Mouse (Mus musculus) heart, adult 2 months (tissue): ENCODE results near the gene Rnf123. TPM values are rescaled to one million over a fixed set of nuclear protein-coding genes. Genes with fewer than 3 reads are reported as not detected.

Experiments used
- DNase-seq, 2 experiments: peaks; one replicate each; pipeline ENCODE4 v3.0.0; 2021
- H3K27ac ChIP-seq: fragments of 200-600 bp; 2 replicates; pipeline ENCODE4 v1.8.1; 2022
- H3K27me3 ChIP-seq: fragments of 200-500 bp; 2 replicates; pipeline ENCODE4 v1.6.1; 2012; ENCODE audit warnings: mild to moderate bottlenecking, low read length, inconsistent platforms, mixed read lengths; ENCODE audit not compliant: control insufficient read depth, insufficient read depth
- H3K36me3 ChIP-seq: fragments of 200-500 bp; 2 replicates; pipeline ENCODE4 v1.6.1; 2012; ENCODE audit warnings: low read length, inconsistent platforms; ENCODE audit not compliant: control insufficient read depth, insufficient read depth
- H3K4me1 ChIP-seq: fragments of 200-500 bp; 2 replicates; pipeline ENCODE4 v1.6.1; 2011; ENCODE audit warnings: low read length; ENCODE audit not compliant: control insufficient read depth, insufficient read depth
- H3K4me3 ChIP-seq: fragments of 200-600 bp; 2 replicates; pipeline ENCODE4 v1.8.1; 2022
- H3K79me2 ChIP-seq: fragments of 200-500 bp; replicated peaks from 2 replicates; pipeline ENCODE4 v1.6.1; 2012; ENCODE audit warnings: mild to moderate bottlenecking, inconsistent platforms, low read length, moderate library complexity, mixed read lengths; ENCODE audit not compliant: control insufficient read depth, insufficient read depth
- H3K9ac ChIP-seq: fragments of 200-500 bp; 2 replicates; pipeline ENCODE4 v1.6.1; 2012; ENCODE audit warnings: low read depth, mild to moderate bottlenecking, control low read depth, inconsistent platforms, low read length, mixed read lengths
- CTCF ChIP-seq: fragments of 200-600 bp; IDR thresholded peaks from 2 replicates; pipeline ENCODE4 v1.8.1; 2022; ENCODE audit warnings: antibody characterized with exemption, mild to moderate bottlenecking, moderate library complexity
- EP300 ChIP-seq: fragments of 200-500 bp; IDR thresholded peaks from 2 replicates; pipeline ENCODE4 v1.6.1; 2011; ENCODE audit warnings: low read depth, low read length, control low read depth; ENCODE audit not compliant: insufficient read depth
- POLR2A ChIP-seq: fragments of 200-500 bp; IDR thresholded peaks from 2 replicates; pipeline ENCODE4 v1.6.1; 2011; ENCODE audit warnings: mild to moderate bottlenecking, low read depth, low read length, control low read depth; ENCODE audit not compliant: insufficient read depth
- WGBS: fragments of 180-500 bp; shearing (Covaris S2); methylation state at CpG from one replicate; pipeline ENCODE4 v1.1.7; 2018; 5-methylcytosine and 5-hydroxymethylcytosine counted together
- intact Hi-C: fragments of 180-260 bp; cut with DNase I; formaldehyde crosslinking; loops from one replicate; pipeline ENCODE4 v1.15.1; 2025
- polyA plus RNA-seq: library from polyadenylated mRNA; depleted of rRNA; stranded (reverse); fragments of >200 nt; gene quantifications from 2 replicates; pipeline ENCODE4 v1.2.3, GENCODE M21; 2012
- total RNA-seq, 2 experiments: library from RNA; stranded (reverse); gene quantifications; 2 replicates each; pipeline ENCODE4 v1.2.3; 2021

Gene Rnf123
- total and polyA plus RNA-seq, 3 experiments, result 79.3 to 114 (median 86.7) TPM

- H3K27ac ChIP-seq, result no peak overlapping the region
- WGBS, result 88% methylated on average over 8 of the region's 8 CpGs
- no peaks in the 10 kb centered on the region for H3K79me2 ChIP-seq
- no peak overlapping the region for H3K4me3 ChIP-seq
- no peaks in the 10 kb centered on the region for H3K27me3 ChIP-seq
- H3K4me1 ChIP-seq, result peaks cover 1% of the 10 kb centered on the region
- H3K36me3 ChIP-seq, result no peaks in the 10 kb centered on the region
- H3K9ac ChIP-seq, result no peak overlapping the region
- intact Hi-C loops, result no loop called here
- DNase-seq, result no peak
- no peak for TF ChIP-seq EP300
- TF ChIP-seq POLR2A, result no peak
- no peak for TF ChIP-seq CTCF
These were observed 16.5 kb upstream of the Rnf123 start for GRCm38 (mm10) chr9:108099619-108100018.

DNA sequence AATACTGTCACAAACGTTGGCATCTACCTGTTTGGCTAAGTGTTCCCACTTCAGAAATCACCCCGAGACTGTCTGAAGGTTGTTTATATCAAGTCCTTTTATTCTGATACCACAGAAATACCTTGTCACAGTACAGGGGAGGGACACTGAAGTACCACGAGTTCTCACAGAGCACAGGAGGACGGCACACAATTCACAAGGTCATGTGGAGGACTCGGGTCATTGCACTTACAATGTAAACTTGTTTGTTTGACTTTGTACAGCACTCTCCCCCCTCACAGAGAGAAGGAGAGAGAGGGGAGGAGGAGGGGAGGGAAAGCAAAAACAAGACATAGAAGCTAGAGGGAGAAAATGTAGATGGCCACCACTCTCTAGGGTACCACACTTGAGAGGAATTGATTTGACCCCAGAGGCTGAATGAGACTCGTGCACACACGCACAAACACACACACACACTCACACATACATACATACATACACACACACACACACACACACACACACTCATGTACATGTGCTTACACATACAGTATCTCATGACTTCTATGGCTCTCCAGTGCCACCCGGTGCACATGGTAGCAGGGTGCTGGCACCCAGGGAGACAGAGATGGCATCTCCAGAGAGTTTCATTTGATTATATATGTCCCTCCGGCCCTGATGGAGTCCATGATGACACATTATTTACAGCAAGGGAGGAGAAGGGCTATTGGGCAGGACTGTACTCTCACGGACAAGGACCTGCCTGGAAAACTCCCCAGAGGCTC lies 13.0 kb upstream of the Rnf123 start:
- no peak for DNase-seq
- no peaks in the 10 kb centered on the region for H3K36me3 ChIP-seq
- whole genome bisulfite sequencing, result 66% methylated on average over 10 of the region's 10 CpGs
- no peak overlapping the region for H3K27ac ChIP-seq
- H3K4me1 ChIP-seq, result peaks cover 3% of the 10 kb centered on the region
- intact Hi-C loops, result loop anchor here (1.0 kb wide), 4 partner anchors 40 to 188 kb away; no protein-coding TSS in a partner anchor
- H3K4me3 ChIP-seq, result no peak overlapping the region
- no peak for TF ChIP-seq EP300
- no peaks in the 10 kb centered on the region for H3K27me3 ChIP-seq
- H3K9ac ChIP-seq, result no peak overlapping the region
- no peaks in the 10 kb centered on the region for H3K79me2 ChIP-seq

GRCm38 (mm10) chr9:108095518-108095917 lies 12.4 kb upstream of the Rnf123 start:
- intact Hi-C loops, result loop anchor here (1.0 kb wide), 4 partner anchors 41 to 189 kb away; no protein-coding TSS in a partner anchor
- no peaks in the 10 kb centered on the region for H3K27me3 ChIP-seq
- no peaks in the 10 kb centered on the region for H3K79me2 ChIP-seq
- peaks cover 3% of the 10 kb centered on the region for H3K4me1 ChIP-seq
- DNase-seq, result peak; percentile 64
- no peak overlapping the region for H3K9ac ChIP-seq
- H3K36me3 ChIP-seq, result no peaks in the 10 kb centered on the region
- 10% methylated on average over 3 of the region's 3 CpGs for WGBS
- peak; percentile 79; the same call in 1 of the 2 replicates for TF ChIP-seq EP300
- TF ChIP-seq CTCF, result peak; percentile 82
- no peak for TF ChIP-seq POLR2A
- peak overlapping the region; percentile 83 for H3K4me3 ChIP-seq
- H3K27ac ChIP-seq, result no peak overlapping the region

- peak in 1 of 2 experiments; percentile 56 for DNase-seq
- Histone ChIP-seq H3K79me2 (no peaks in the 10 kb centered on the region), H3K4me3 (peak overlapping the region; percentile 83), H3K27ac (peak overlapping the region; percentile 67), H3K9ac (peak overlapping the region; percentile 36), H3K36me3 (no peaks in the 10 kb centered on the region), H3K27me3 (no peaks in the 10 kb centered on the region), H3K4me1 (peaks cover 3% of the 10 kb centered on the region)
- no peak for TF ChIP-seq CTCF
- TF ChIP-seq EP300, result no peak
- TF ChIP-seq POLR2A, result no peak
- intact Hi-C loops, result loop anchor here (1.0 kb wide), 4 partner anchors 41 to 189 kb away; no protein-coding TSS in a partner anchor
- WGBS, result under 1% methylated on average over 16 of the region's 16 CpGs
These were observed 11.9 kb upstream of the Rnf123 start for GRCm38 (mm10) chr9:108094998-108095411.

DNA sequence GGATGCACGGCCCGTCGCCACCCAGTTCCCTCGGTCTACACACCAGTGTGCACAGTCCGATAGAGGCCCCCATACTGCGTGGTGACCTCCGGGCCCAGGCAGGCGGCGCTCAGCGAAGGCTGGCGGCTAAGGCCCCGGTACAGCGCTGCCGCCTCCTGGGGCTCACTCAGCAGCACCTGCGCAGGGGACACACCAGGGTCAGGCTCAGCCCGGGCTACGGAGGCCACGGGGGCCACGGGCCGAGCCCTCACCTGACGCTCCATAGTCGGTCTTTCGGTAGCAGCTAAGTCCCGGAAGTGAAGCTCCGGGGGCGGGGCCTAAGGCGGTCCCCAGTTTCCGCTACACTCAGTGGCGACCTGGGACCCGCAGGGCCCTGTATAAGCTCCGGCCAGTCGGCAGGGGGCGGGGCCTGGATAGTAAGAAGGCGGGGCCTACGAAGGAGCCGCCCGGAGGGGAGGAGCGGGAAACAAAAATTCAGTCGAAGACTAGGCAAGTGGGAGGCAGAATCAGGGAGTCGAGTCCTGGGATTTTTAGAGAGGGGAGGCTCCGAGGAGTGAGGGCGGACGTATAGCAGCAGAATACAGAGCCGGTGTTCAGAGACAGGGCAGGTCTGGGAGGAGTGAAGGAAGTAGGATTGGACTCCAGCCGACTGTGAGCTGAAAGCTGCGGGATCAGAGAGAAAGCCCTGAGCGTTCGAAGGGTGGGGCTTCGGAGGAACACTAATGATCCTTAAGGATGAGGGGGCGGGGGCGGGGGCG lies 11.2 kb upstream of the Rnf123 start, which contains the start of gene Apeh:
TSS of gene Apeh (minus strand) at position 423 of the 758 bp plus-strand sequence.
- H3K36me3 ChIP-seq, result no peaks in the 10 kb centered on the region
- DNase-seq, result peak; percentile 96
- peak within 1 kb of the TSS; percentile 85 for H3K9ac ChIP-seq
- peaks cover 3% of the 10 kb centered on the region for H3K4me1 ChIP-seq
- H3K27me3 ChIP-seq, result no peaks in the 10 kb centered on the region
- TF ChIP-seq POLR2A (peak; percentile 55), EP300 (no peak), CTCF (peak; percentile 39)
- H3K79me2 ChIP-seq, result no peaks in the 10 kb centered on the region
- 2% methylated on average over 52 of the region's 52 CpGs for WGBS
- H3K4me3 ChIP-seq, result peak within 1 kb of the TSS; percentile 83
- H3K27ac ChIP-seq, result peak within 1 kb of the TSS; percentile 67
- intact Hi-C loops, result no loop called here
